Mouse (Mus musculus): ENCODE measurements at regions not wholly inside any gene's neighbourhood (a gene's known extent, or its start where the extent isn't known, plus 50 kb on each side); places are given as distances from the start of the nearest gene placed in this dataset.

GRCm38 (mm10) chr1:61298779-61299178, 321.1 kb downstream of the Icos start:
- Histone ChIP-seq H3K4me3 (ENCODE audit: insufficient read depth, low read depth, low read length) (no peak overlapping the region), H3K27ac (replicated peaks; ENCODE audit: low read depth, low read length) (peak overlapping the region; percentile 6; the same call in 1 of the 2 replicates), H3K4me1 (ENCODE audit: control insufficient read depth, insufficient read depth, insufficient read length, low read length) (peaks cover 17% of the 10 kb centered on the region)

GRCm38 (mm10) chr1:61300491-61300890, 322.8 kb downstream of the Icos start:
- Histone ChIP-seq H3K4me3 (ENCODE audit: insufficient read depth, low read depth, low read length) (no peak overlapping the region), H3K4me1 (ENCODE audit: control insufficient read depth, insufficient read depth, insufficient read length, low read length) (peaks cover 10% of the 10 kb centered on the region), H3K27ac (replicated peaks; ENCODE audit: low read depth, low read length) (peak overlapping the region; percentile 14; the same call in 1 of the 2 replicates)

- Histone ChIP-seq H3K27ac (replicated peaks; ENCODE audit: low read depth, low read length) (peak overlapping the region; percentile 80), H3K4me3 (ENCODE audit: insufficient read depth, low read depth, low read length) (no peak overlapping the region), H3K4me1 (ENCODE audit: control insufficient read depth, insufficient read depth, insufficient read length, low read length) (peaks cover 10% of the 10 kb centered on the region)
Observed at GRCm38 (mm10) chr1:61301041-61302030, 323.6 kb downstream of the Icos start.

GRCm38 (mm10) chr1:61302570-61303071, 324.9 kb downstream of the Icos start:
- Histone ChIP-seq H3K27ac (replicated peaks; ENCODE audit: low read depth, low read length) (no peak overlapping the region), H3K4me1 (ENCODE audit: control insufficient read depth, insufficient read depth, insufficient read length, low read length) (peaks cover 10% of the 10 kb centered on the region), H3K4me3 (ENCODE audit: insufficient read depth, low read depth, low read length) (no peak overlapping the region)

- H3K4me1 ChIP-seq (ENCODE audit: control insufficient read depth, insufficient read depth, insufficient read length, low read length), result peaks cover 8% of the 10 kb centered on the region
- H3K4me3 ChIP-seq (ENCODE audit: insufficient read depth, low read depth, low read length), result no peak overlapping the region
- H3K27ac ChIP-seq (replicated peaks; ENCODE audit: low read depth, low read length), result no peak overlapping the region
Observed at GRCm38 (mm10) chr1:61306296-61306695, 328.6 kb downstream of the Icos start.

- H3K4me3 ChIP-seq (ENCODE audit: insufficient read depth, low read depth, low read length), result no peak overlapping the region
Observed at GRCm38 (mm10) chr1:61309563-61309962, 329.1 kb upstream of the Pard3b start.

GRCm38 (mm10) chr1:61310063-61310760, 328.4 kb upstream of the Pard3b start:
- Histone ChIP-seq H3K4me1 (ENCODE audit: control insufficient read depth, insufficient read depth, insufficient read length, low read length) (peaks cover 7% of the 10 kb centered on the region), H3K4me3 (ENCODE audit: insufficient read depth, low read depth, low read length) (no peak overlapping the region), H3K27ac (replicated peaks; ENCODE audit: low read depth, low read length) (peak overlapping the region; percentile 76)

More at GRCm38 (mm10) chr1:61309563-61309962, 329.1 kb upstream of the Pard3b start:
- Histone ChIP-seq H3K4me1 (ENCODE audit: control insufficient read depth, insufficient read depth, insufficient read length, low read length) (peaks cover 7% of the 10 kb centered on the region), H3K27ac (replicated peaks; ENCODE audit: low read depth, low read length) (peak overlapping the region; percentile 76)

- H3K4me3 ChIP-seq (ENCODE audit: insufficient read depth, low read depth, low read length), result no peak overlapping the region
- peaks cover 7% of the 10 kb centered on the region for H3K4me1 ChIP-seq (ENCODE audit: control insufficient read depth, insufficient read depth, insufficient read length, low read length)
- H3K27ac ChIP-seq (replicated peaks; ENCODE audit: low read depth, low read length), result no peak overlapping the region
Observed at GRCm38 (mm10) chr1:61310761-61311090, 327.9 kb upstream of the Pard3b start.

- H3K27ac ChIP-seq (replicated peaks; ENCODE audit: low read depth, low read length), result no peak overlapping the region
- H3K4me3 ChIP-seq (ENCODE audit: insufficient read depth, low read depth, low read length), result no peak overlapping the region
- peaks cover 10% of the 10 kb centered on the region for H3K4me1 ChIP-seq (ENCODE audit: control insufficient read depth, insufficient read depth, insufficient read length, low read length)
Observed at GRCm38 (mm10) chr1:61313196-61313595, 325.4 kb upstream of the Pard3b start.

GRCm38 (mm10) chr1:61316261-61316660, 322.4 kb upstream of the Pard3b start:
- H3K4me3 ChIP-seq (ENCODE audit: insufficient read depth, low read depth, low read length), result no peak overlapping the region
- peaks cover 3% of the 10 kb centered on the region; the same call in 1 of the 2 replicates for H3K4me1 ChIP-seq (ENCODE audit: control insufficient read depth, insufficient read depth, insufficient read length, low read length)
- H3K27ac ChIP-seq (replicated peaks; ENCODE audit: low read depth, low read length), result no peak overlapping the region

GRCm38 (mm10) chr1:61316736-61317135, 321.9 kb upstream of the Pard3b start:
- Histone ChIP-seq H3K4me3 (ENCODE audit: insufficient read depth, low read depth, low read length) (no peak overlapping the region), H3K4me1 (ENCODE audit: control insufficient read depth, insufficient read depth, insufficient read length, low read length) (peaks cover 3% of the 10 kb centered on the region; the same call in 1 of the 2 replicates), H3K27ac (replicated peaks; ENCODE audit: low read depth, low read length) (peak overlapping the region; percentile 81; the same call in 1 of the 2 replicates)

GRCm38 (mm10) chr1:61318042-61318441, 320.6 kb upstream of the Pard3b start:
- no peak overlapping the region for H3K4me3 ChIP-seq (ENCODE audit: insufficient read depth, low read depth, low read length)
- no peak overlapping the region for H3K27ac ChIP-seq (replicated peaks; ENCODE audit: low read depth, low read length)
- peaks cover 3% of the 10 kb centered on the region; the same call in 1 of the 2 replicates for H3K4me1 ChIP-seq (ENCODE audit: control insufficient read depth, insufficient read depth, insufficient read length, low read length)

GRCm38 (mm10) chr1:61321513-61322145, 317.0 kb upstream of the Pard3b start:
- H3K4me1 ChIP-seq (ENCODE audit: control insufficient read depth, insufficient read depth, insufficient read length, low read length), result peaks cover 3% of the 10 kb centered on the region; the same call in 1 of the 2 replicates
- no peak overlapping the region for H3K4me3 ChIP-seq (ENCODE audit: insufficient read depth, low read depth, low read length)
- H3K27ac ChIP-seq (replicated peaks; ENCODE audit: low read depth, low read length), result no peak overlapping the region

GRCm38 (mm10) chr1:61331456-61331855, 307.2 kb upstream of the Pard3b start:
- Histone ChIP-seq H3K27ac (replicated peaks; ENCODE audit: low read depth, low read length) (no peak overlapping the region), H3K4me3 (ENCODE audit: insufficient read depth, low read depth, low read length) (no peak overlapping the region), H3K4me1 (ENCODE audit: control insufficient read depth, insufficient read depth, insufficient read length, low read length) (no peaks in the 10 kb centered on the region)

- Histone ChIP-seq H3K27ac (replicated peaks; ENCODE audit: low read depth, low read length) (no peak overlapping the region), H3K4me3 (ENCODE audit: insufficient read depth, low read depth, low read length) (no peak overlapping the region), H3K4me1 (ENCODE audit: control insufficient read depth, insufficient read depth, insufficient read length, low read length) (no peaks in the 10 kb centered on the region)
Observed at GRCm38 (mm10) chr1:61331906-61332305, 306.7 kb upstream of the Pard3b start.

Data from brown adipose tissue, adult 24 weeks (tissue).